Mouse (Mus musculus) lung, embryonic 14.5 days (tissue): ENCODE measurements around the gene Prss53. TPM values are rescaled to one million over a fixed set of nuclear protein-coding genes. Genes with fewer than 3 reads are reported as not detected.

Experiments used
- ATAC-seq: fragments of 200-750 bp; cut with Nextera tagmentation; 2 replicates; pipeline ENCODE4 v1.8.0; 2017; ENCODE audit warnings: mild to moderate bottlenecking, moderate TSS enrichment, moderate library complexity; ENCODE audit not compliant: insufficient read depth
- DNase-seq: peaks from one replicate; pipeline ENCODE4 v3.0.0-alpha.2; 2015
- H3K27ac ChIP-seq: fragments of 300-500 bp; sonication (generic); 2 replicates; pipeline ENCODE4 v1.5.1; 2014; ENCODE audit warnings: low read depth, mild to moderate bottlenecking, moderate library complexity
- H3K27me3 ChIP-seq: fragments of 300-500 bp; sonication (generic); 2 replicates; pipeline ENCODE4 v1.6.1; 2014; ENCODE audit warnings: low read length, control low read depth; ENCODE audit not compliant: insufficient read depth
- H3K36me3 ChIP-seq: fragments of 300-500 bp; sonication (generic); 2 replicates; pipeline ENCODE4 v1.6.1; 2014; ENCODE audit warnings: control low read depth; ENCODE audit not compliant: insufficient read depth
- H3K4me1 ChIP-seq: fragments of 300-500 bp; sonication (generic); 2 replicates; pipeline ENCODE4 v1.6.1; 2014; ENCODE audit warnings: antibody characterized with exemption, control low read depth; ENCODE audit not compliant: insufficient read depth
- H3K4me2 ChIP-seq: fragments of 300-500 bp; sonication (generic); 2 replicates; pipeline ENCODE4 v1.6.1; 2014; ENCODE audit warnings: mild to moderate bottlenecking
- H3K4me3 ChIP-seq: fragments of 300-500 bp; sonication (generic); 2 replicates; pipeline ENCODE4 v1.5.1; 2014; ENCODE audit warnings: low read depth, low read length
- H3K9ac ChIP-seq: fragments of 300-500 bp; sonication (generic); 2 replicates; pipeline ENCODE4 v1.6.1; 2014
- H3K9me3 ChIP-seq: fragments of 300-500 bp; sonication (generic); 2 replicates; pipeline ENCODE4 v1.6.1; 2016; ENCODE audit warnings: low read depth, low read length, control low read depth
- CTCF ChIP-seq: IDR thresholded peaks from 2 replicates; pipeline ENCODE4 v1.5.1; 2016; ENCODE audit warnings: antibody characterized with exemption, low read depth
- WGBS: fragments of 180-500 bp; shearing (Covaris S2); extraction: QIAGEN DNeasy Blood & Tissue Kit; methylation state at CpG from one replicate; pipeline ENCODE4 v1.1.7; 2014; 5-methylcytosine and 5-hydroxymethylcytosine counted together
- polyA plus RNA-seq: library from polyadenylated mRNA; unstranded; fragments of >200 nt; fragmentation: Nextera tagmentation; extraction: Ambion mirVana; gene quantifications from 2 replicates; pipeline ENCODE4 v1.2.1, GENCODE M21; 2014

Prss53 gene
- polyA plus RNA-seq, 1 experiment from 2014 or later: 0.95 TPM

- no peak overlapping the region for H3K4me2 ChIP-seq
- H3K4me1 ChIP-seq: no peaks in the 10 kb centered on the region
- H3K27ac ChIP-seq: no peak overlapping the region
- ATAC-seq (no peak), DNase-seq (no peak)
- peaks cover 46% of the 10 kb centered on the region for H3K36me3 ChIP-seq
- no peak overlapping the region for H3K4me3 ChIP-seq
- 91% methylated on average over 12 of the region's 12 CpGs for whole genome bisulfite sequencing
- H3K9me3 ChIP-seq: no peaks in the 10 kb centered on the region
- no peaks in the 10 kb centered on the region for H3K27me3 ChIP-seq
- no peak for TF ChIP-seq CTCF
- no peak overlapping the region for H3K9ac ChIP-seq
These were observed 24.3 kb downstream of the Prss53 start for GRCm38 (mm10) chr7:127866434-127866833.

- H3K4me3 ChIP-seq: no peak overlapping the region
- 86% methylated on average over 6 of the region's 6 CpGs for WGBS
- TF ChIP-seq CTCF: no peak
- ATAC-seq (no peak), DNase-seq (no peak)
- H3K27me3 ChIP-seq: no peaks in the 10 kb centered on the region
- H3K4me2 ChIP-seq: no peak overlapping the region
- H3K36me3 ChIP-seq: no peaks in the 10 kb centered on the region
- no peak overlapping the region for H3K9ac ChIP-seq
- H3K4me1 ChIP-seq: no peaks in the 10 kb centered on the region
- no peak overlapping the region for H3K27ac ChIP-seq
- no peaks in the 10 kb centered on the region for H3K9me3 ChIP-seq
These were observed 32.5 kb downstream of the Prss53 start for GRCm38 (mm10) chr7:127858258-127858657.

DNA sequence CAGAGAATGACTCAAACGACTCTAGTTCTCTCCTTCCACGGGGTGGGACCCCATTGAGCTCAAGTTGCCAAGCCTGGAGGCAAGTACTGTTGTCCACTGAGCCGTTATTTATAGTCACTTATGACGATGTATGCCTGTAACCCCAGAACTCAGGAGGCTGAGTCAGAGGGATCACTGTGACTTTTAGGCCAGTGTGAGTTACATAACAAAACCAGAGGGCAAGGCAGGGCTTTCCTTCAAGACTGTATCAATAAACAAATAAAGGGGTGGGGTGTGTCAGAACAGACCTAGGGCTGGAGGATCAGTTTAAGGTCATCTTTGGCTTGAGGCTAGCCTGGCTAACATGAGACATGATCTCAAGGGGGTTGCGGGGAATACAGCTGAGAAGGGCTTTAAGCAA lies 39.9 kb downstream of the Prss53 start:
- TF ChIP-seq CTCF: no peak
- H3K9me3 ChIP-seq: no peaks in the 10 kb centered on the region
- no peaks in the 10 kb centered on the region for H3K4me1 ChIP-seq
- 51% methylated on average over 5 of the region's 5 CpGs for WGBS
- H3K9ac ChIP-seq: no peak overlapping the region
- H3K27ac ChIP-seq: no peak overlapping the region
- no peak overlapping the region for H3K4me3 ChIP-seq
- no peak for DNase-seq
- H3K4me2 ChIP-seq: no peak overlapping the region
- H3K27me3 ChIP-seq: no peaks in the 10 kb centered on the region
- peaks cover 18% of the 10 kb centered on the region; the same call in 1 of the 2 replicates for H3K36me3 ChIP-seq
- ATAC-seq: no peak

- no peaks in the 10 kb centered on the region for H3K27me3 ChIP-seq
- WGBS: 70% methylated on average over 6 of the region's 6 CpGs
- H3K27ac ChIP-seq: no peak overlapping the region
- no peaks in the 10 kb centered on the region for H3K9me3 ChIP-seq
- no peak overlapping the region for H3K4me2 ChIP-seq
- TF ChIP-seq CTCF: no peak
- no peak overlapping the region for H3K9ac ChIP-seq
- ATAC-seq (no peak), DNase-seq (no peak)
- H3K36me3 ChIP-seq: peaks cover 24% of the 10 kb centered on the region; the same call in 1 of the 2 replicates
- H3K4me1 ChIP-seq: no peaks in the 10 kb centered on the region
- H3K4me3 ChIP-seq: no peak overlapping the region
These were observed 40.5 kb downstream of the Prss53 start for GRCm38 (mm10) chr7:127849973-127850875.

GRCm38 (mm10) chr7:127842001-127842718 lies 48.6 kb downstream of the Prss53 start:
- Histone ChIP-seq H3K4me2 (peak overlapping the region; percentile 90), H3K4me1 (0 out of 2 replicates have a peak, but pooled peaks cover 6% of the 10 kb centered on the region), H3K9me3 (no peaks in the 10 kb centered on the region), H3K4me3 (peak overlapping the region; percentile 76), H3K27me3 (no peaks in the 10 kb centered on the region), H3K36me3 (peaks cover 31% of the 10 kb centered on the region), H3K9ac (peak overlapping the region; percentile 62), H3K27ac (peak overlapping the region; percentile 91)
- TF ChIP-seq CTCF: no peak
- DNase-seq (peak; percentile 87), ATAC-seq (peak; percentile 52)
- WGBS: under 1% methylated on average over 40 of the region's 40 CpGs

- Histone ChIP-seq H3K4me1 (0 out of 2 replicates have a peak, but pooled peaks cover 6% of the 10 kb centered on the region), H3K4me2 (peak overlapping the region; percentile 90), H3K36me3 (peaks cover 28% of the 10 kb centered on the region), H3K27me3 (no peaks in the 10 kb centered on the region), H3K4me3 (peak overlapping the region; percentile 76), H3K9ac (peak overlapping the region; percentile 62), H3K9me3 (no peaks in the 10 kb centered on the region), H3K27ac (peak overlapping the region; percentile 91)
- TF ChIP-seq CTCF: no peak
- peak; percentile 95 for ATAC-seq
- DNase-seq: peak; percentile 96
- under 1% methylated on average over 43 of the region's 46 CpGs for WGBS
These were observed 49.3 kb downstream of the Prss53 start for GRCm38 (mm10) chr7:127841340-127842000.
